Comparison of ENCODE assay signal across 8 mouse cellular contexts in the genomic region with DNA sequence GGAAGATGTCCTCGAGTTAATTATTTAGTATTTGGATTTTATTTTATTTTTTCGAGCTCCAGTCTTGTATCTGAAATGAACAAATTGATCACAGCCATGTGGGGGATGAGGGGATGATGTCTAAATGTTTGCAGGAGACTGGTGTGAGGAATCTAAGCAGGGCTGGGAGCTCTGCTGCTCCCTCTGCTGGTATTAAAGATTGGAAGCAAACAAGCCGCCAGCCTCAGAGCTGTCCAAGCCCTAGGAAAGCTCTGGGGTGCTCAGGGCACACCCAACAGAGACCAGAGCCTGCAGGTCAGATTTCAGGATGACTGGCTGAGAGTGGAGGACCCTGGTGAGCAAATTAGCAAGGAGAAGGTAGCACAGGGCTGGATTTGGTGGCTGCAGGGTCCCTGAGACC.
DNase-seq lines count a peak whose midpoint lies in the region; ATAC-seq lines count a peak whose summit lies in the region.

No protein-coding gene starts in this region.

- peak; percentile 71; the same call in 1 of the 2 replicates for ATAC-seq in common myeloid progenitor, adult 5-6 weeks (replicated peaks; ENCODE audit: low read depth, poor library complexity, severe bottlenecking)

- DNase-seq in left cerebral cortex, adult 11 months (ENCODE audit: low spot score), result peak; percentile 17
- no peak for DNase-seq in left cerebral cortex, adult 8-10 months (ENCODE audit: low spot score in 2 of 2)
- peak; percentile 18 for DNase-seq in WW6 (ENCODE audit: low read depth, low spot score)
- peak; percentile 26 for DNase-seq in gastrocnemius, postnatal 10 days
- DNase-seq in kidney, postnatal 25 days, result peak; percentile 37 to 56
- DNase-seq in lung, postnatal 36 days, result peak; percentile 54
- DNase-seq in skeletal muscle tissue, adult 2 months (ENCODE audit: low read depth, low spot score), result peak; percentile 37

Comparison
In these comparisons a context has a peak if more than half of its experiments do, and no peak if none do; other contexts are left out.
1. DNase-seq: peak in left cerebral cortex, adult 11 months (single experiment), WW6 (single experiment), gastrocnemius, postnatal 10 days (single experiment), kidney, postnatal 25 days (2 of 2), lung, postnatal 36 days (single experiment) and skeletal muscle tissue, adult 2 months (single experiment); none in left cerebral cortex, adult 8-10 months (0 of 2).